Mouse (Mus musculus): Measurements from ENCODE around the gene Smc3. TPM values are rescaled to one million over a fixed set of nuclear protein-coding genes. Genes with fewer than 3 reads are reported as not detected.
A peak's percentile ranks its signal among the peaks of the same experiment; 100 is the strongest.
"Not testable (repeated sequence)": the region's sequence is repeated elsewhere in the genome, so short reads cannot be mapped to it uniquely, and the experiment has no call there.

Gene Smc3
- total RNA-seq, 2 experiments from 2014 or later: 15.6 to 20.0 TPM

GRCm38 (mm10) chr19:53567864-53568263 is 32.3 kb upstream of the Smc3 start:
- DNase-seq: no peak
- intact Hi-C loops (cut with DNase I): no loop called here
- H3K27ac ChIP-seq: no peak overlapping the region
- no peak for TF ChIP-seq CTCF (IDR thresholded peaks at IDR 0.05)
- H3K4me3 ChIP-seq: no peak overlapping the region

GRCm38 (mm10) chr19:53568553-53568952 is 31.6 kb upstream of the Smc3 start:
- TF ChIP-seq CTCF (IDR thresholded peaks at IDR 0.05): no peak
- no peak for DNase-seq
- H3K4me3 ChIP-seq: no peak overlapping the region
- intact Hi-C loops (cut with DNase I): no loop called here
- H3K27ac ChIP-seq: no peak overlapping the region

DNA sequence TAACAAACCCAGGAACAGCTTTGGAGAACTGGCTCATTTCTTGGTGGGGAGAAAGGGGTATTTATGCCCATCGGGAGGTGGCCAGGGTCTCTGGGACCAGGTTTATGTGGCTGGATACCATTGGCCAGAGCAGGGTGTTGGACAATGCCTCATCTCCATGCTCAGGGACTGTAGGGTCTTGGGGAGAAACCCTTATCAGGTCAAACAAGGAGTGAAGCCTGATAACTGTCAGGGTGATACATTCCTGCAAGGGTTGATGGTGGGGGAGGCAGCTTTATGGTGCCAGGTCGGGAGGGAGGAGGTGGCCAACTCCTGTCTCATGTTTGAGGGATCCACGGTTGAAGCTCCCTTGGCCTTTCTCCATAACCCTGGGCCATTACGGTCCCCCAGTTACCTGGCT is 29.1 kb upstream of the Smc3 start:
- intact Hi-C loops (cut with DNase I): no loop called here
- Histone ChIP-seq H3K4me3 (no peak overlapping the region), H3K27ac (no peak overlapping the region)
- TF ChIP-seq CTCF (IDR thresholded peaks at IDR 0.05): no peak
- no peak for DNase-seq

GRCm38 (mm10) chr19:53571501-53572428 is 28.4 kb upstream of the Smc3 start:
- no peak for DNase-seq
- intact Hi-C loops (cut with DNase I): no loop called here
- no peak for TF ChIP-seq CTCF (IDR thresholded peaks at IDR 0.05)
- Histone ChIP-seq H3K4me3 (no peak overlapping the region), H3K27ac (no peak overlapping the region)

DNA sequence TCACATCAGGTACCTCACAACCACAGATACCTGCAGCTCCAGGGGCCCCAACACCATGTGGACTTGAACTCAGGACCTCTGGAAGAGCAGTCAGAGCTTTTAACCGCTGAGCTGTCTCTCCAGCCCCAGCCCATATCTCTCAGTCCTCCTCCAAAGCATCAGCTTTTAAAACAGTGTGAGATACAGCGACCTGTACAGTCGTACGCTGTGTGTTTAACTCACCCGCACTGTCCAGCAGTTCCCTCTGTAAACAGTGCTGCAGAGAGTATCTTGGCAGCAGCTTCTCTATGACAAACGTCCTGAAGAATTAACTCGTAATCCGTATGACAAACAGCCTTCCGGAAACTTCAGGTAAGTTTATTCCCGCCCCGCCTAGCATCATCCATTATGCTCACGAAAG is 27.6 kb upstream of the Smc3 start:
- intact Hi-C loops (cut with DNase I): no loop called here
- DNase-seq: no peak
- no peak overlapping the region for H3K27ac ChIP-seq
- no peak for TF ChIP-seq CTCF (IDR thresholded peaks at IDR 0.05)
- H3K4me3 ChIP-seq: no peak overlapping the region

DNA sequence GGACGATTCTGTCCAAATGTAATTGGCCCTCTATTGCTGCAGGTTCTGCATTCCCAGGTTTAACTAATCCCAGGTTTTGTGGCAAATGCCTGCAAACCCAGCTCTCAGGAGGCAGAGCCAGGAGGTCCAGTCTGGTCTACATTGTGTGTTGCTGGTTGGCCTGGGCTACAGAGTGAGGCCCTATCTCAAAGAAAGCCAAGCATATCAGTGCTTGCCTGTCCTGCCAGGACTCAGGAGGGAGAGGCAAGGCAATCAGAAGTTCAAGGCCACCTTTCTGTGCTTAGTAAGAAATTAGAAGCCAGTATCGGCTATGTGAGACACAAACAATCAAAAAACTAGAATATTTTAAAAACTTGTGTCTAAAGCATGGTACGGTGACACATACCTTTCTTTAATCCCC is 27.0 kb upstream of the Smc3 start:
- no peak overlapping the region for H3K4me3 ChIP-seq
- intact Hi-C loops (cut with DNase I): no loop called here
- no peak for DNase-seq
- TF ChIP-seq CTCF (IDR thresholded peaks at IDR 0.05): no peak
- no peak overlapping the region for H3K27ac ChIP-seq

GRCm38 (mm10) chr19:53574131-53574530 is 26.1 kb upstream of the Smc3 start:
- intact Hi-C loops (cut with DNase I): no loop called here
- no peak for DNase-seq
- Histone ChIP-seq H3K4me3 (no peak overlapping the region), H3K27ac (no peak overlapping the region)
- TF ChIP-seq CTCF (IDR thresholded peaks at IDR 0.05): no peak

GRCm38 (mm10) chr19:53574546-53574945 is 25.7 kb upstream of the Smc3 start:
- Histone ChIP-seq H3K27ac (no peak overlapping the region), H3K4me3 (no peak overlapping the region)
- TF ChIP-seq CTCF (IDR thresholded peaks at IDR 0.05): no peak
- DNase-seq: no peak
- intact Hi-C loops (cut with DNase I): no loop called here

GRCm38 (mm10) chr19:53575296-53576010 is 24.7 kb upstream of the Smc3 start:
- no peak overlapping the region for H3K27ac ChIP-seq
- no peak for DNase-seq
- no peak overlapping the region for H3K4me3 ChIP-seq
- intact Hi-C loops (cut with DNase I): no loop called here
- no peak for TF ChIP-seq CTCF (IDR thresholded peaks at IDR 0.05)

DNA sequence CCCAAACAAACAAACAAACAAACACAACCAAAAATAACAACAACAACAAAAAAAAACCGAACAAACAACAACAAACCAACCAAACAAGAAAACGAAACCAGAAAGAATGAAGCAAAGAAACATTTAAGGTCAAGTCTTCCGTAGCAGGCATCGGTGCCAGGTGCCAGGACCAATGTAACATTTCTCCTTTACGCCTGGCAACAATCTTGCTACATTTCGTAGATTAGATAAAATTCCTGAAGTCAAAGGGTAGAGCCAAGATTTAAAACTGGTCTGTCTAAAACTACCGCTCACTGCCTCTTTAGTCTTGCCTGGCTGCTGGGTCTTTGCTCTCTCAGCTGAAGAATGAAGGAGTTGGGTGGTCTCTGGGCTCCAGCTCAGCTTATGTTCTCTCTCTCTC is 24.1 kb upstream of the Smc3 start:
- Histone ChIP-seq H3K27ac (no peak overlapping the region), H3K4me3 (no peak overlapping the region)
- DNase-seq: no peak
- intact Hi-C loops (cut with DNase I): no loop called here
- TF ChIP-seq CTCF (IDR thresholded peaks at IDR 0.05): no peak

GRCm38 (mm10) chr19:53577025-53577800 is 23.0 kb upstream of the Smc3 start:
- no peak for DNase-seq
- intact Hi-C loops (cut with DNase I): no loop called here
- H3K27ac ChIP-seq: no peak overlapping the region
- H3K4me3 ChIP-seq: no peak overlapping the region
- TF ChIP-seq CTCF (IDR thresholded peaks at IDR 0.05): no peak

GRCm38 (mm10) chr19:53578597-53579252 is 21.5 kb upstream of the Smc3 start:
- intact Hi-C loops (cut with DNase I): loop anchor here (1.0 kb wide), 2 partner anchors 158 to 183 kb away; no protein-coding TSS in a partner anchor
- TF ChIP-seq CTCF (IDR thresholded peaks at IDR 0.05): peak; percentile 91

DNA sequence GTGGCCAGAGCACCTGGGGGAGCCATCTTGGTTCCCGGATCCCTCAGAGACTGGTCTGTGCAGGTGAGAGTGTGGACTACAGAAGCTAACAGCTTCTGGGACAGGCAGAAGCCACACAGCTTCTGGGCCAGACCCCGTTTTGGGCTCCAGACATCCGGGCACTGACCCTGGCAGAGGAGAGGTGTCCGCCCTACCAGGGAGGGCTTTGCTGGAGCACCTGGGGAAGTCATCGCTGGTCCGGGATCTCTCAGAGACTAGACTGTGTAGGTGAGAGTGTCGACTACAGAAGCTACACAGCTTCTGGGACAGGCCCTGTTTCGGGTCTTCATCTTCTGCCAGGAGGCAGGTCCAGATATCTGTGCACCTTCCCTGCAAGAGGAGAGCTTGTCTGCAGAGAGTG is 19.9 kb upstream of the Smc3 start:
- H3K27ac ChIP-seq; DNase-seq; H3K4me3 ChIP-seq; intact Hi-C loops (cut with DNase I): not testable (repeated sequence)

More at GRCm38 (mm10) chr19:53578597-53579252, 21.5 kb upstream of the Smc3 start:
- DNase-seq: peak; percentile 54
- Histone ChIP-seq H3K4me3 (no peak overlapping the region), H3K27ac (no peak overlapping the region)

DNA sequence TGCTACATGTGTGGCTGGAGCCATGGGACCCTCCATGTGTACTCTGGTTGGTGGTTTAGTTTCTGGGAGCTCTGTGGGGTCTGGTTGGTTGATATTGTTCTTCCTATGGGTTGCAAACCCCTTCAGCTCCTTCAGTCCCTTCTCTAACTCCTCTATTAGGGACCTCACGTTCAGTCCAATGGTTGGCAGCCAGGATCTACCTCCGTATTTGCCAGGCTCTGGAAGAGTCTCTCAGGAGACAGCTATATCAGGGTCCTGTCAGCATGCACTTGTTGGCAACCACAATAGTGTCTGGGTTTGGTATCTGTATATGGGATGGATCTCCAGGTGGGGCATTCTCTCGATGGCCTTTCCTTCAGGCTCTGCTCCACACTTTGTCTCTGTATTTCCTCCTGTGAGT is 12.5 kb upstream of the Smc3 start:
- intact Hi-C loops (cut with DNase I); H3K4me3 ChIP-seq; H3K27ac ChIP-seq; DNase-seq: not testable (repeated sequence)

- H3K27ac ChIP-seq; intact Hi-C loops (cut with DNase I); DNase-seq; H3K4me3 ChIP-seq: not testable (repeated sequence)
These were observed 11.2 kb upstream of the Smc3 start, which contains the start of gene Nutf2-ps1 for GRCm38 (mm10) chr19:53588968-53589367. Gene Nutf2-ps1, minus strand, starts transcription at chr19:53589068.
